Mouse (Mus musculus): ENCODE results near the gene Rnf150.
"Not testable (repeated sequence)": the region's sequence is repeated elsewhere in the genome, so short reads cannot be mapped to it uniquely, and the experiment has no call there.

The Rnf150 gene

GRCm38 (mm10) chr8:83078701-83079533, 215.8 kb downstream of the Rnf150 start:
- DNase-seq, result no peak

GRCm38 (mm10) chr8:83079534-83079844, 216.3 kb downstream of the Rnf150 start:
- no peak for DNase-seq

- no peak for DNase-seq
Observed at GRCm38 (mm10) chr8:83081266-83081665, 218.1 kb downstream of the Rnf150 start.

GRCm38 (mm10) chr8:83081806-83082205, 218.7 kb downstream of the Rnf150 start:
- DNase-seq, result not testable (repeated sequence)

- no peak for DNase-seq
Observed at GRCm38 (mm10) chr8:83082251-83082650, 219.1 kb downstream of the Rnf150 start.

GRCm38 (mm10) chr8:83083452-83083851, 220.3 kb downstream of the Rnf150 start:
- no peak for DNase-seq

GRCm38 (mm10) chr8:83085581-83085980, 222.4 kb downstream of the Rnf150 start:
- DNase-seq, result no peak

GRCm38 (mm10) chr8:83086625-83087024, 223.5 kb downstream of the Rnf150 start:
- DNase-seq, result no peak

GRCm38 (mm10) chr8:83087604-83088003, 224.4 kb downstream of the Rnf150 start:
- DNase-seq, result no peak

- DNase-seq, result no peak
Observed at GRCm38 (mm10) chr8:83088156-83088555, 225.0 kb downstream of the Rnf150 start.

GRCm38 (mm10) chr8:83089336-83089986, 226.3 kb downstream of the Rnf150 start:
- DNase-seq, result peak; percentile 8 to 25

- no peak for DNase-seq
Observed at GRCm38 (mm10) chr8:83090446-83090845, 227.3 kb downstream of the Rnf150 start.

GRCm38 (mm10) chr8:83100041-83100440, 236.9 kb downstream of the Rnf150 start:
- DNase-seq, result no peak

- DNase-seq, result no peak
Observed at GRCm38 (mm10) chr8:83102957-83103510, 239.9 kb downstream of the Rnf150 start.

- DNase-seq, result no peak
Observed at GRCm38 (mm10) chr8:83103968-83104367, 240.8 kb downstream of the Rnf150 start.

GRCm38 (mm10) chr8:83109756-83110155, 246.6 kb downstream of the Rnf150 start:
- no peak for DNase-seq

GRCm38 (mm10) chr8:83110177-83110576, 247.0 kb downstream of the Rnf150 start:
- no peak for DNase-seq

GRCm38 (mm10) chr8:83135086-83135485, 271.9 kb downstream of the Rnf150 start:
- DNase-seq, result no peak

GRCm38 (mm10) chr8:83140068-83140467, 276.9 kb downstream of the Rnf150 start:
- DNase-seq, result no peak

- no peak for DNase-seq
Observed at GRCm38 (mm10) chr8:83140701-83141111, 277.6 kb downstream of the Rnf150 start.

Measured in thymus, adult 18-20 months (tissue).